Mouse (Mus musculus) ES-Bruce4 (cell line): ENCODE results near the gene Lysmd3.

Experiments used
- CTCF ChIP-seq: IDR thresholded peaks from one replicate; pipeline ENCODE4 v1.8.1; 2011; ENCODE audit warnings: low read depth, low read length
- POLR2A ChIP-seq: IDR thresholded peaks from one replicate; pipeline ENCODE4 v1.8.1; 2011; ENCODE audit warnings: low read length; ENCODE audit not compliant: insufficient read depth

DNA sequence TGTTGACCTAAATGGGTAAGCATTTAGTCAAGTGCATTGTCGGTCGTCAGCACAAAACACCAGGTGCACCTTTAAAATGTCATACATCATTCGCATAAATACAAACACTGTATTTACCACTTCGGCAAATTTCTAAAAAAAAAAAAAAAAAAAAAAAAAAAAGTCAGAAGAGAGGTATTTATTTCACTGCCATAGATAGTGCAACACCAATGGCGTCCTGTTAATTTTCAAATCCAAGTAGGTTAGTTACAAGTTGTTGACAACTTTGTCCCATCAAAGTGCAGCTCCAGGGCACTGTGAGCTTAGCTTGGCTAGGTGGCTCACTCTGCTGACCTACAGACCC is 484 bp upstream of the Lysmd3 start:
- TF ChIP-seq POLR2A (no peak), CTCF (no peak)
